Mouse (Mus musculus) cerebellum, adult 11-12 months (tissue): ENCODE measurements around the gene Stx1a.

Experiments
- DNase-seq: peaks from one replicate; pipeline ENCODE4 v3.0.0; 2022

Gene Stx1a

GRCm38 (mm10) chr5:135023344-135024173 lies at the start of gene Stx1a:
TSS of gene Stx1a (plus strand) at chr5:135023482.
- peak; percentile 62 for DNase-seq

- no peak for DNase-seq
Observed at GRCm38 (mm10) chr5:134973526-134973925, 49.8 kb upstream of the Stx1a start.

- no peak for DNase-seq
Observed at GRCm38 (mm10) chr5:134974294-134974693, 49.0 kb upstream of the Stx1a start.

GRCm38 (mm10) chr5:134974921-134975320 lies 48.4 kb upstream of the Stx1a start:
- DNase-seq = no peak

GRCm38 (mm10) chr5:134976164-134976563 lies 47.1 kb upstream of the Stx1a start:
- DNase-seq = no peak

GRCm38 (mm10) chr5:134976577-134977250 lies 46.6 kb upstream of the Stx1a start:
- no peak for DNase-seq

- DNase-seq = no peak
Observed at GRCm38 (mm10) chr5:134977837-134978236, 45.4 kb upstream of the Stx1a start.

- DNase-seq = no peak
Observed at GRCm38 (mm10) chr5:134981149-134981548, 42.1 kb upstream of the Stx1a start.

GRCm38 (mm10) chr5:134983111-134983510 lies 40.2 kb upstream of the Stx1a start:
- no peak for DNase-seq

- DNase-seq = no peak
Observed at GRCm38 (mm10) chr5:134983771-134984170, 39.5 kb upstream of the Stx1a start.

GRCm38 (mm10) chr5:134985633-134986297 lies 37.5 kb upstream of the Stx1a start, which contains the start of gene Cldn3:
TSS of gene Cldn3 (plus strand) at chr5:134986214.
- no peak for DNase-seq

GRCm38 (mm10) chr5:134986298-134987268 lies 36.7 kb upstream of the Stx1a start:
- DNase-seq = no peak

GRCm38 (mm10) chr5:134989166-134989565 lies 34.1 kb upstream of the Stx1a start:
- no peak for DNase-seq

GRCm38 (mm10) chr5:134989741-134990140 lies 33.5 kb upstream of the Stx1a start:
- no peak for DNase-seq

GRCm38 (mm10) chr5:134992566-134992965 lies 30.7 kb upstream of the Stx1a start:
- DNase-seq = no peak

- no peak for DNase-seq
Observed at GRCm38 (mm10) chr5:134998359-134998758, 24.9 kb upstream of the Stx1a start.

- no peak for DNase-seq
Observed at GRCm38 (mm10) chr5:134999797-135000196, 23.5 kb upstream of the Stx1a start.

GRCm38 (mm10) chr5:135000751-135001150 lies 22.5 kb upstream of the Stx1a start:
- DNase-seq = peak; percentile 28

- DNase-seq = peak; percentile 65
Observed at GRCm38 (mm10) chr5:135001309-135001708, 22.0 kb upstream of the Stx1a start.

- no peak for DNase-seq
Observed at GRCm38 (mm10) chr5:135002151-135002550, 21.1 kb upstream of the Stx1a start.

- peak; percentile 65 for DNase-seq
Observed at GRCm38 (mm10) chr5:135007802-135008571, 15.3 kb upstream of the Stx1a start.
